Mouse (Mus musculus) lung, adult 2 months (tissue): Measurements from ENCODE around the gene Emsy. TPM values are rescaled to one million over a fixed set of nuclear protein-coding genes. Genes with fewer than 3 reads are reported as not detected.

Source experiments
- DNase-seq: peaks from one replicate; pipeline ENCODE4 v3.0.0; 2022
- H3K4me1 ChIP-seq: fragments of 200-500 bp; 2 replicates; pipeline ENCODE4 v1.6.1; 2011; ENCODE audit warnings: low read length; ENCODE audit not compliant: control insufficient read depth, insufficient read depth
- H3K4me3 ChIP-seq: fragments of 200-500 bp; replicated peaks from 2 replicates; pipeline ENCODE3; 2011; ENCODE audit warnings: low read depth, mild to moderate bottlenecking, control low read depth, low read length; ENCODE audit errors: extremely low read depth
- CTCF ChIP-seq: fragments of 200-500 bp; IDR thresholded peaks from 2 replicates; pipeline ENCODE4 v1.5.1; 2011; ENCODE audit warnings: mild to moderate bottlenecking, low read length, control low read depth; ENCODE audit not compliant: insufficient read depth
- POLR2A ChIP-seq: fragments of 200-500 bp; IDR thresholded peaks from 2 replicates; pipeline ENCODE4 v1.6.1; 2011; ENCODE audit warnings: low read depth, mild to moderate bottlenecking, control low read depth, low read length, borderline replicate concordance; ENCODE audit errors: extremely low read depth
- WGBS: fragments of 180-500 bp; shearing (Covaris S2); methylation state at CpG from one replicate; pipeline ENCODE4 v1.1.7; 2018; 5-methylcytosine and 5-hydroxymethylcytosine counted together
- polyA plus RNA-seq: library from polyadenylated mRNA; depleted of rRNA; stranded (reverse); fragments of >200 nt; gene quantifications from 2 replicates; pipeline ENCODE4 v1.2.3, GENCODE M21; 2012

Gene Emsy
- polyA plus RNA-seq, 1 experiment, result 20.2 TPM

- H3K4me1 ChIP-seq, result no peaks in the 10 kb centered on the region
- no peak for DNase-seq
- no peak overlapping the region for H3K4me3 ChIP-seq
- no peak for TF ChIP-seq CTCF
- TF ChIP-seq POLR2A, result no peak
- 37% methylated on average over 24 of the region's 24 CpGs for WGBS
These were observed 36.4 kb upstream of the Emsy start for GRCm38 (mm10) chr7:98692761-98693546.

- Histone ChIP-seq H3K4me1 (no peaks in the 10 kb centered on the region), H3K4me3 (no peak overlapping the region)
- DNase-seq, result no peak
- TF ChIP-seq POLR2A, result no peak
- TF ChIP-seq CTCF, result no peak
- 29% methylated on average over 3 of the region's 3 CpGs for WGBS
These were observed 34.2 kb upstream of the Emsy start for GRCm38 (mm10) chr7:98690831-98691230.

GRCm38 (mm10) chr7:98690126-98690525, 33.5 kb upstream of the Emsy start:
- H3K4me1 ChIP-seq, result no peaks in the 10 kb centered on the region
- TF ChIP-seq CTCF (no peak), POLR2A (no peak)
- H3K4me3 ChIP-seq, result no peak overlapping the region
- WGBS, result 94% methylated on average over 1 of the region's 1 CpGs
- DNase-seq, result no peak

GRCm38 (mm10) chr7:98685895-98686294, 29.3 kb upstream of the Emsy start:
- no peak for DNase-seq
- H3K4me1 ChIP-seq, result no peaks in the 10 kb centered on the region
- 31% methylated on average over 13 of the region's 13 CpGs for WGBS
- H3K4me3 ChIP-seq, result no peak overlapping the region
- no peak for TF ChIP-seq CTCF
- TF ChIP-seq POLR2A, result no peak

GRCm38 (mm10) chr7:98682821-98683220, 26.2 kb upstream of the Emsy start:
- DNase-seq, result no peak
- 85% methylated on average over 10 of the region's 10 CpGs for WGBS
- H3K4me3 ChIP-seq, result no peak overlapping the region
- H3K4me1 ChIP-seq, result no peaks in the 10 kb centered on the region
- TF ChIP-seq POLR2A (no peak), CTCF (no peak)

GRCm38 (mm10) chr7:98680691-98681090, 24.1 kb upstream of the Emsy start:
- DNase-seq, result no peak
- WGBS, result 57% methylated on average over 2 of the region's 2 CpGs
- Histone ChIP-seq H3K4me1 (no peaks in the 10 kb centered on the region), H3K4me3 (no peak overlapping the region)
- no peak for TF ChIP-seq POLR2A
- TF ChIP-seq CTCF, result no peak

- no peak for DNase-seq
- Histone ChIP-seq H3K4me1 (no peaks in the 10 kb centered on the region), H3K4me3 (no peak overlapping the region)
- 31% methylated on average over 7 of the region's 7 CpGs for WGBS
- TF ChIP-seq POLR2A, result no peak
- no peak for TF ChIP-seq CTCF
These were observed 21.9 kb upstream of the Emsy start for GRCm38 (mm10) chr7:98678441-98678840.

- no peak for DNase-seq
- TF ChIP-seq CTCF (no peak), POLR2A (no peak)
- Histone ChIP-seq H3K4me1 (no peaks in the 10 kb centered on the region), H3K4me3 (no peak overlapping the region)
- 83% methylated on average over 2 of the region's 2 CpGs for WGBS
These were observed 20.9 kb upstream of the Emsy start for GRCm38 (mm10) chr7:98677511-98677910.

- WGBS, result 64% methylated on average over 4 of the region's 4 CpGs
- TF ChIP-seq POLR2A (no peak), CTCF (no peak)
- DNase-seq, result no peak
- no peaks in the 10 kb centered on the region for H3K4me1 ChIP-seq
- no peak overlapping the region for H3K4me3 ChIP-seq
These were observed 17.8 kb upstream of the Emsy start for GRCm38 (mm10) chr7:98674344-98674743.

GRCm38 (mm10) chr7:98672241-98672955, 15.8 kb upstream of the Emsy start:
- no peak overlapping the region for H3K4me3 ChIP-seq
- TF ChIP-seq POLR2A, result no peak
- no peak for TF ChIP-seq CTCF
- no peaks in the 10 kb centered on the region for H3K4me1 ChIP-seq
- 42% methylated on average over 11 of the region's 11 CpGs for WGBS
- DNase-seq, result no peak
